Mouse (Mus musculus) embryonic fibroblast, embryonic 13.5 days (primary cell): Measurements from ENCODE around the gene Cuedc2. TPM values are rescaled to one million over a fixed set of nuclear protein-coding genes. Genes with fewer than 3 reads are reported as not detected.

Experiments used
- H3K27ac ChIP-seq: 2 replicates; pipeline ENCODE4 v1.5.1; 2012; ENCODE audit warnings: low read length, control low read depth, inconsistent platforms; ENCODE audit not compliant: insufficient read depth
- H3K4me1 ChIP-seq: 2 replicates; pipeline ENCODE4 v1.6.1; 2011; ENCODE audit warnings: low read length; ENCODE audit not compliant: control insufficient read depth, insufficient read depth
- H3K4me3 ChIP-seq: 2 replicates; pipeline ENCODE4 v1.5.1; 2011; ENCODE audit warnings: mild to moderate bottlenecking, control low read depth, low read length; ENCODE audit not compliant: insufficient read depth
- CTCF ChIP-seq: IDR thresholded peaks from 2 replicates; pipeline ENCODE4 v1.5.1; 2011; ENCODE audit warnings: mild to moderate bottlenecking, control low read depth, low read length, moderate library complexity, borderline replicate concordance; ENCODE audit not compliant: insufficient read depth
- POLR2A ChIP-seq: IDR thresholded peaks from 2 replicates; pipeline ENCODE4 v1.6.1; 2011; ENCODE audit warnings: low read depth, mild to moderate bottlenecking, control low read depth, low read length, moderate library complexity
- polyA plus RNA-seq: library from polyadenylated mRNA; stranded (reverse); fragments of >200 nt; gene quantifications from 2 replicates; pipeline ENCODE4 v1.2.4, GENCODE M21; 2011; ENCODE audit warnings: low read depth; ENCODE audit not compliant: missing spikeins, insufficient read length

Cuedc2 gene
- polyA plus RNA-seq, 1 experiment: 67.7 TPM

GRCm38 (mm10) chr19:46357344-46358280 is 19.1 kb upstream of the Cuedc2 start:
- H3K4me1 ChIP-seq: peaks cover 2% of the 10 kb centered on the region; the same call in 1 of the 2 replicates
- H3K27ac ChIP-seq: no peak overlapping the region
- peak overlapping the region; percentile 29 for H3K4me3 ChIP-seq
- TF ChIP-seq POLR2A: no peak
- no peak for TF ChIP-seq CTCF

GRCm38 (mm10) chr19:46356701-46357138 is 18.2 kb upstream of the Cuedc2 start:
- TF ChIP-seq CTCF: no peak
- no peak for TF ChIP-seq POLR2A
- peak overlapping the region; percentile 29 for H3K4me3 ChIP-seq
- peaks cover 8% of the 10 kb centered on the region; the same call in 1 of the 2 replicates for H3K4me1 ChIP-seq
- no peak overlapping the region for H3K27ac ChIP-seq

GRCm38 (mm10) chr19:46350168-46350932 is 11.8 kb upstream of the Cuedc2 start, which contains the start of gene 2310034G01Rik:
TSS of gene 2310034G01Rik (minus strand) at chr19:46350302.
- peaks cover 8% of the 10 kb centered on the region; the same call in 1 of the 2 replicates for H3K4me1 ChIP-seq
- peak within 1 kb of the TSS; percentile 74 for H3K4me3 ChIP-seq
- no peak within 1 kb of the TSS for H3K27ac ChIP-seq
- TF ChIP-seq POLR2A: no peak
- TF ChIP-seq CTCF: no peak

GRCm38 (mm10) chr19:46349550-46349949 is 11.0 kb upstream of the Cuedc2 start:
- no peak overlapping the region for H3K27ac ChIP-seq
- H3K4me1 ChIP-seq: peaks cover 8% of the 10 kb centered on the region; the same call in 1 of the 2 replicates
- peak overlapping the region; percentile 74 for H3K4me3 ChIP-seq
- no peak for TF ChIP-seq POLR2A
- no peak for TF ChIP-seq CTCF

- Histone ChIP-seq H3K4me1 (peaks cover 8% of the 10 kb centered on the region; the same call in 1 of the 2 replicates), H3K4me3 (peak overlapping the region; percentile 74), H3K27ac (peak overlapping the region; percentile 43)
- TF ChIP-seq CTCF (no peak), POLR2A (peak; percentile 88)
These were observed 10.4 kb upstream of the Cuedc2 start for GRCm38 (mm10) chr19:46348761-46349458.

- H3K4me3 ChIP-seq: peak overlapping the region; percentile 74
- TF ChIP-seq POLR2A: no peak
- peak overlapping the region; percentile 43 for H3K27ac ChIP-seq
- H3K4me1 ChIP-seq: peaks cover 8% of the 10 kb centered on the region; the same call in 1 of the 2 replicates
These were observed 9.6 kb upstream of the Cuedc2 start for GRCm38 (mm10) chr19:46347936-46348668.

- Histone ChIP-seq H3K4me3 (no peak overlapping the region), H3K27ac (no peak overlapping the region), H3K4me1 (peaks cover 3% of the 10 kb centered on the region; the same call in 1 of the 2 replicates)
- no peak for TF ChIP-seq CTCF
- no peak for TF ChIP-seq POLR2A
These were observed 8.6 kb upstream of the Cuedc2 start for GRCm38 (mm10) chr19:46347146-46347545.

GRCm38 (mm10) chr19:46344710-46345419 is 6.4 kb upstream of the Cuedc2 start:
- Histone ChIP-seq H3K4me3 (no peak overlapping the region), H3K4me1 (no peaks in the 10 kb centered on the region), H3K27ac (no peak overlapping the region)
- no peak for TF ChIP-seq POLR2A
- no peak for TF ChIP-seq CTCF
